Mouse (Mus musculus) left cerebral cortex, adult 2 months (tissue): ENCODE results near the gene Akap17b. TPM values are rescaled to one million over a fixed set of nuclear protein-coding genes. Genes with fewer than 3 reads are reported as not detected.

Experiments used
- DNase-seq, 2 experiments: peaks; one replicate each; pipeline ENCODE4 v3.0.0; 2021 to 2022; ENCODE audit warnings: low spot score in 2 of 2, mixed read lengths in 1 of 2; ENCODE audit errors: extremely low spot score in 1 of 2
- H3K27ac ChIP-seq: fragments of 200-600 bp; 2 replicates; pipeline ENCODE4 v1.8.1; 2022
- H3K4me3 ChIP-seq: fragments of 200-600 bp; 2 replicates; pipeline ENCODE4 v1.8.1; 2022
- CTCF ChIP-seq: fragments of 200-600 bp; IDR thresholded peaks from 2 replicates; pipeline ENCODE4 v1.8.1; 2022; ENCODE audit warnings: antibody characterized with exemption, mild to moderate bottlenecking, moderate library complexity
- intact Hi-C: fragments of 180-260 bp; cut with DNase I; formaldehyde crosslinking; loops from one replicate; pipeline ENCODE4 v1.15.1; 2025
- long read RNA-seq, 2 experiments: library from polyadenylated mRNA; stranded (forward); transcript quantifications; one replicate each; pipeline ENCODE4 v2.0.0; 2021; ENCODE audit warnings: borderline mapping rate in 2 of 2
- total RNA-seq, 2 experiments: library from RNA; stranded (reverse); gene quantifications; 2 replicates each; pipeline ENCODE4 v1.2.3; 2021

Akap17b gene
- total RNA-seq, result 10 to 100 TPM; 12.3 to 13.1 TPM
- long read RNA-seq, experiment 1, full-length matches to known transcripts, result 14 of 17 reads
- long read RNA-seq, experiment 1, partial matches to known transcripts, result 0 of 17 reads
- long read RNA-seq, experiment 1, other reads (novel, unspliced or antisense), result 3 of 17 reads
- long read RNA-seq, experiment 2, full-length matches to known transcripts, result 8 of 11 reads
- long read RNA-seq, experiment 2, partial matches to known transcripts, result 1 of 11 reads
- long read RNA-seq, experiment 2, other reads (novel, unspliced or antisense), result 2 of 11 reads

GRCm38 (mm10) chrX:36644657-36645551 lies at the start of gene Akap17b:
Gene Akap17b (minus strand): TSS chrX:36645395.
- Histone ChIP-seq H3K27ac (peak within 1 kb of the TSS; percentile 89), H3K4me3 (peak within 1 kb of the TSS; percentile 64)
- peak; percentile 70 for TF ChIP-seq CTCF
- intact Hi-C loops, result loop anchor here (2.0 to 5.0 kb wide), 2 partner anchors 100 to 152 kb away; partner anchors contain the start of gene Slc25a5
- DNase-seq, result peak; percentile 75 to 79

- intact Hi-C loops, result no loop called here
- DNase-seq, result no peak
- Histone ChIP-seq H3K27ac (no peak overlapping the region), H3K4me3 (no peak overlapping the region)
- no peak for TF ChIP-seq CTCF
Observed at GRCm38 (mm10) chrX:36691365-36691764, 46.2 kb upstream of the Akap17b start.

GRCm38 (mm10) chrX:36689655-36690054 lies 44.5 kb upstream of the Akap17b start:
- no peak overlapping the region for H3K4me3 ChIP-seq
- TF ChIP-seq CTCF, result no peak
- no peak for DNase-seq
- intact Hi-C loops, result no loop called here
- H3K27ac ChIP-seq, result no peak overlapping the region

GRCm38 (mm10) chrX:36676836-36677235 lies 31.6 kb upstream of the Akap17b start:
- intact Hi-C loops, result no loop called here
- no peak for TF ChIP-seq CTCF
- Histone ChIP-seq H3K27ac (no peak overlapping the region), H3K4me3 (no peak overlapping the region)
- DNase-seq, result no peak

- no peak for TF ChIP-seq CTCF
- H3K27ac ChIP-seq, result no peak overlapping the region
- no peak overlapping the region for H3K4me3 ChIP-seq
- intact Hi-C loops, result no loop called here
- no peak for DNase-seq
Observed at GRCm38 (mm10) chrX:36672708-36673107, 27.5 kb upstream of the Akap17b start.

GRCm38 (mm10) chrX:36640046-36640445 lies 5.1 kb downstream of the Akap17b start:
- DNase-seq, result peak in 1 of 2 experiments; percentile 21
- H3K4me3 ChIP-seq, result no peak overlapping the region
- intact Hi-C loops, result loop anchor here (5.0 kb wide), 1 partner anchor 157 kb away; the partner anchor contains the start of gene Slc25a5
- H3K27ac ChIP-seq, result no peak overlapping the region
- no peak for TF ChIP-seq CTCF

GRCm38 (mm10) chrX:36630771-36631170 lies 14.4 kb downstream of the Akap17b start:
- Histone ChIP-seq H3K4me3 (no peak overlapping the region), H3K27ac (no peak overlapping the region)
- TF ChIP-seq CTCF, result peak; percentile 67
- intact Hi-C loops, result loop anchor here (10.0 kb wide), 1 partner anchor 274 kb away; the partner anchor contains the start of gene Nkrf
- DNase-seq, result no peak

- DNase-seq, result no peak
- Histone ChIP-seq H3K27ac (no peak overlapping the region), H3K4me3 (no peak overlapping the region)
- intact Hi-C loops, result loop anchor here (5.0 kb wide), 1 partner anchor 96 kb away; no protein-coding TSS in a partner anchor
- TF ChIP-seq CTCF, result no peak
Observed at GRCm38 (mm10) chrX:36628102-36628501, 17.1 kb downstream of the Akap17b start.

- no peak for TF ChIP-seq CTCF
- intact Hi-C loops, result no loop called here
- no peak overlapping the region for H3K4me3 ChIP-seq
- no peak for DNase-seq
- no peak overlapping the region for H3K27ac ChIP-seq
Observed at GRCm38 (mm10) chrX:36609117-36609516, 36.1 kb downstream of the Akap17b start.

GRCm38 (mm10) chrX:36604040-36604439 lies 41.2 kb downstream of the Akap17b start:
- DNase-seq, result no peak
- Histone ChIP-seq H3K4me3 (no peak overlapping the region), H3K27ac (no peak overlapping the region)
- intact Hi-C loops, result no loop called here
- no peak for TF ChIP-seq CTCF

GRCm38 (mm10) chrX:36602926-36603325 lies 42.3 kb downstream of the Akap17b start:
- H3K4me3 ChIP-seq, result no peak overlapping the region
- intact Hi-C loops, result no loop called here
- TF ChIP-seq CTCF, result no peak
- H3K27ac ChIP-seq, result no peak overlapping the region
- no peak for DNase-seq

GRCm38 (mm10) chrX:36600066-36600465 lies 45.1 kb downstream of the Akap17b start:
- DNase-seq, result no peak
- intact Hi-C loops, result no loop called here
- no peak overlapping the region for H3K27ac ChIP-seq
- no peak overlapping the region for H3K4me3 ChIP-seq
- TF ChIP-seq CTCF, result no peak
